Mouse (Mus musculus): ENCODE data around the gene Dlg2.

DNA sequence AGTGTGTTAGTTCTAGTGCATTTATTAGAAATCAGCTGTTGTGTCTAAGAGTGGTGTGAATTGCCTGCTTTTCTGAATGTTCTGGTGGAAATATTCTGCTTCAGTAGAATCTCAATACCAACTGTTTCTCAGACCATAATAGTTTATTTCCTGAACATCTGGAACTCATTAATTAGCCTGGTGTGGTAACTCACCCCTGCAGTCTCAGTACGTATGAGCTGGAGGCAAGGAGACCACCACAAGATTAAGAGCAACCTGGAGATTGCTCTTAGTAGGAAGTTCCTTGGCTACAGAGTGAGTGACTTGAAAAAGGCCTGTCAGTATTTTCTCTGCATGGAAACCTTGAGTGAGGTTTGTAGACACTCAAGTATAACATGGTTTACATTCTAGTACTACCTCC, 1810.6 kb downstream of the Dlg2 start:
- no peak for TF ChIP-seq CTCF (conservative IDR thresholded peaks at IDR 0.05; ENCODE audit: low read length)
- TF ChIP-seq NANOG (IDR thresholded peaks at IDR 0.05; ENCODE audit: borderline replicate concordance, low read length) = no peak
